Mouse (Mus musculus) heart, postnatal 0 days (tissue): ENCODE measurements around the gene Pear1.

Experiments
- CTCF ChIP-seq: IDR thresholded peaks from 2 replicates; pipeline ENCODE4 v1.5.1; 2016; ENCODE audit warnings: antibody characterized with exemption, control low read depth, low read depth
- EP300 ChIP-seq: IDR thresholded peaks from 2 replicates; pipeline ENCODE4 v1.6.1; 2016; ENCODE audit warnings: antibody characterized with exemption, low read depth

DNA sequence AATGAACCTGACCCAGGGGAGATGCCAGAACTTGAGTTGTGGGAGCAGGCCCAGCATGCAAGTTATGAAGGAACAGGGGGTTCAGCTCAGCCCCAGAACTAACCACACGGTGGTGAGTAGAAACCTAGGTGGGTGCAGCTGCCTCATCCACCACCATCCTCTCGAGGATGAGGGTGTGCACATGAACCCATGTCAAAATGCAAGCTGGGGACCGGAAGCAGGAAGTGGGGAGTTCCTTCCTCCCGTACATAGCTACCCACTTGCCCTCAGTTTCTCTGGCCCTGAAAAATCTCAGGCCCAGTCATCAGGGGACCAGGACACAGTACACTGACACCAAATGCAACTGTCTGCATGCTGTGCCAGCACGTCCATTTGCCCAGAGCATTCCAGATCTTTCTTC is 23.6 kb upstream of the Pear1 start:
- TF ChIP-seq CTCF (no peak), EP300 (no peak)
